Mouse (Mus musculus): ENCODE measurements around the gene Mettl3.

Mettl3 gene

DNA sequence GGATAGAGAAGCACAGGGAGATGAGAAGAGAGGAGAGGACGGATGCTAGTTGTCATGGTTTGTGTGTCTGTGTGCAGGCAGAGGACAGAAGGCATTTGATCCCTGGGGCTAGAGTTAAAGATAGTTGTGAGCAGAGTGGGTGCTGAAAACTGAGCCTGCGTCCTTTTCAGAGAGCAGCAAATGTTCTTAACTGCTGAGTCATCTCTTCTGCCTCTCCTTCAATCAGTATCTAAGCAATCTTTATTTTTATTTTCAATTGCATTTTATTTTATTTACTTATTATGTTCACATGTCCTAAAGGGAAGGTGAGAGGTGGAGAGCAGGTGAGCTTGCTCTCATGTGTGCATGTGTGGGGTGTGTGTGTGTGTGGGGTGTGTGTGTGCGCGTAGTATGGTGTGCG, 21.3 kb downstream of the Mettl3 start:
- DNase-seq: no peak

DNA sequence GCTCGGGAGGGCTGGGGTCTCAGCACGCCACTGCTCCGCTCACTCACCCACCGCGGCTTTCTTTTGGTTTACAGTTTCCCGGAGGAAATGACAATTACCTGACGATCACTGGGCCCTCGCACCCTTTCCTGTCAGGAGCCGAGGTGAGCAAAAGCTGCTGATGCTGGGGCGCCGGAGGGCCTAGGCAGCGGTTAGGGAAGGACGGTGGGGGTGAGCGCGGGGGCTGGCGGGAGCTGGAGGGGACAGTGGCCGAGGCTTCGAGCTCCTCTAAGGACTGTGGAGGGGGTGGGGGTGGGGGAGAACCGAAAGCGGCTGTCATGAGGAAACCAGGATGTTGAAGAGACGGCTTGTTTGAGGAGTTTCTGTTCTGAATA, 25.2 kb downstream of the Mettl3 start:
- no peak for DNase-seq

DNA sequence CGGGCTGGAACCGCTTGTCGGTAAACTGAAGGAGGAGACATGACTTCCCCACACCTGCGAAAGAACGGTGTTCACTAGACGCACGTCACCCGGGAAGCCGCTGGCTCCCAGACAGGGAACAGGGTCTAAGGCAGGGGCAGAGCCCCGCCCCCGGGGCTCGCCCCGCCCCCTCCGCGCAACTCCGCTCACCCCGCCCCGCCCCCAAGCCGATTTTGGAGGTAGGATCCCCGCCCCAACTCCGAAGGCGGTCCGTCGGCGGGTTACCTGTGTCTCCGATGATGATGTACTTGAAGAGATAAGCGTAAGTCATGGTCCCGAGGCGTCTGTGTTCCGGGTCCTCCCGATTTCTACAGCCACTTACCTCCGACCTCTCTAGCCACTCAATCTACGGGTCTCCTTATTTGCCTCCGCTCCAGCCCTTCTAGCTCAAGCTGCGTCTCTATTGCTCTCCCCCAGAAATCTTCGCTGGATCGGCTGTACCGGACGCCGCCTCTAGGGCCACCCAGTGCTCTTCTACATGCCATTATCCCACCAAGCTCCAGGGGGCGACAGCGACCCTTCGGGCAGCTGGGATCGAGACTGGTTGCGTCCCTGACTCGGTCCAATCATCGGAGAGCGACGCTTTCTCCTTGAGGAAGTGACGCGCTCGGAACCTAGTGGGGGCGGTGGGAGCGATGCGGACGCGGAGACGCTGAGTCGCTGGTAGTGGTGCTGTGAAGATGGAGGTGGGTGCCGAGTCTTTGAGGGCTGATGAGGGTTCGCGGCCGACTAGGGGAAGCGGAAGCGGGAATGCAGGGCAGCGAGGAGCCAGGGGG, 25.8 kb downstream of the Mettl3 start, which contains the start of the genes Tox4 and Rab2b:
Tox4 (plus strand) TSS at position 215 of the 815 bp plus-strand sequence.
Rab2b (minus strand) TSS at position 614 of the 815 bp plus-strand sequence.
- DNase-seq: peak; percentile 98

GRCm38 (mm10) chr14:52277210-52277609, 27.7 kb downstream of the Mettl3 start:
- DNase-seq: no peak

- DNase-seq: no peak
These were observed 32.1 kb downstream of the Mettl3 start for GRCm38 (mm10) chr14:52272781-52273180.

DNA sequence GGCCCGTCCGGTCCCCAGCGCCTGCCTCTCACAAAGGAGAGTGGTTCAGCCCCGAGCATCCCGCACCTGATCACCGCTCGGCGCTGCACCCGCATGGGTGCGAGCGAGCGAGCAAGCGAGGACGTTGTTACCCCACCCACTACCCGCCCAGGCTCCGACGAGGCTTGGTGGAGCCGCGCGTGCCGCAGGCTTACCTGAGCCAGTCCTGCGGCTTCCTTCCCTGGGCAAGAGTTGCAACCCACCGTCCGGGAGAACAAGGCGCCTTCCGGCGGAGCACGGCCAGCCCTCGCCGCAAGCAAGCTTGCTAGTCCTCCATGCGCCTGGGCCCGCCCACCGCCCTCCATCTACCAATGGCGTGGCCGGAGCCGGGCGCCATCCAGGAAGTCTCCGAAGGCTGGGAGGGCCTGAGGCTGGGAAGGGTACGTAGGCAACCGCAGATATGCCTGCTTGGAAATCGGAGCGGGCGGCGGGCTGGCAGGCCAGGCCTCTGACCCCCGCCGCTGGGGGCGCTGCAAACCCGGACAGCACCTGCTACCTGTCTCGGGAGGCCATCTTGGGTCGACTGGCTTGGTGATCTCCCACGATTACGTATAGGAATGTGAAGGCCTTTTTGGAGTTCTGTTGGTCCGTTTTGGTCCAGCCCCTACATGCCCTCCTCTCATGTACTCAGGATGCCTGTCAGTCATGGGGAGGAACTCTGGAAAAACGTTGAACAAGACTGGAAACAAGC, 47.3 kb downstream of the Mettl3 start, which contains the start of gene Chd8:
Chd8 (minus strand) TSS at position 297 of the 730 bp plus-strand sequence.
- peak; percentile 99 for DNase-seq

- DNase-seq: no peak
These were observed 48.4 kb downstream of the Mettl3 start for GRCm38 (mm10) chr14:52256311-52257175.

DNA sequence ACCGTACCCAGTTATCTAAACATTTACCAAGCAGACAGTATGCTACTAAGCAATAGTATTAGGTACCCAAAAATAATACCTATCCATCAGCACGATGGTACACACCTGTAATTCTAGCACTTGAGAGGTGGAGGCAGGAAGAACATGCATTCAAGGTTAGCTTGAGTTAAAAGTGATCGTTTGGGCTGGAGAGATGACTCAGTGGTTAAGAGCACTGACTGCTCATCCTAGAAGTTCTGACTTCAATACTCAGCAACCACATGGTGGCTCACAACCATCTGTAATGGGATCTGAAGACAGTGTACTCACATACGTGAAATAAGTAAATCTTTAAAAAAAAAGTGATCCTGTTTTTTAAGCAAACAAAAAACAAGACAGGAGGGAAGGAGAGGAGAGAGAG, 58.8 kb downstream of the Mettl3 start:
- no peak for DNase-seq
